Mouse (Mus musculus): ENCODE data around the gene Hax1. TPM values are rescaled to one million over a fixed set of nuclear protein-coding genes. Genes with fewer than 3 reads are reported as not detected.
A peak's percentile ranks its signal among the peaks of the same experiment; 100 is the strongest.

The Hax1 gene
- polyA plus RNA-seq, 2 experiments, result 59.9 to 108 TPM

DNA sequence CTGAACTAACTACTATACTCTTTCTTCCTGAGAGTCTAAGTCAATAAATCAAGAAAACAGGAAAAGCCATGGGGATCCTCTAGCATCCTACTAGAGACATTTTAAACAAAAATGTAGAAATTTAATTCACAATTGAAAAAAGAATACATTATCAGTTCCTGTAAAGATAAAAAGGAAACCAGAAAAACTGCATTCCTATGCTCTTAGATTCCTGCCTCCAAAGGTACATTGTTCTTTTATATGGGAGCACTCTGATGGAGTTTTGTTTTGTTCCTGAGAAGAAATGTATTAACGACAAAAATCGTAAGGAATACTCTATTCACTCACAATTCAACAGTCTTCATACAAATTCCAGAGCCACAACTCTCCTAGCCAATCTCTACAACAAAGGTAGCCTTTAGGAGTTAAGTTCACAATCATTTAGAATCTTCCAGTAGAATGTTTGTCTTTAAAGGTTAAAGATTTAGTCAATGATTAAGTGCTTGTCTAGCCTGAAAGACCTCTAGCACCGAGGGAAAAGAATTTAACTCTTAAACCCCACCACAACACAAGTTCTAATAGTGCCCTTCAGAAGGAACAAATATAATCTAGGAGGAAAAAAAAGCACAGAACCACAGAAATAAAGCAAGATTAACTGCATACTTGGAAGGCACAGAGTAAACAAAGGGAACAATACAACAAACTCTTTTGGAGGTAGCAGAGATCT lies 5.7 kb upstream of the Hax1 start:
- Histone ChIP-seq H3K27me3 (ENCODE audit: control insufficient read depth, insufficient read depth, low read length) (no peaks in the 10 kb centered on the region), H3K9me3 (ENCODE audit: control insufficient read depth, low read length) (no peaks in the 10 kb centered on the region), H3K4me1 (replicated peaks; ENCODE audit: control insufficient read depth in 2 of 2, insufficient read depth in 2 of 2, low read length in 1 of 2) (peaks cover 0 to 5% of the 10 kb centered on the region in 2 experiments; a peak in 2 of 4 replicates), H3K4me2 (ENCODE audit: low read depth) (peak overlapping the region; percentile 9; the same call in 1 of the 2 replicates), H3K27ac (no peak overlapping the region), H3K36me3 (replicated peaks; ENCODE audit: control insufficient read depth, insufficient read depth, low read depth) (peaks cover 54% of the 10 kb centered on the region), H3K9ac (replicated peaks) (no peak overlapping the region), H3K4me3 (ENCODE audit: insufficient read depth in 1 of 2, low read depth in 2 of 2, low read length in 2 of 2) (no peak overlapping the region)
- WGBS (ENCODE audit: insufficient replicate concordance), result 62% methylated on average over 3 of the region's 3 CpGs
- ATAC-seq (ENCODE audit: insufficient read depth) (no peak), DNase-seq (ENCODE audit: low read depth in 3 of 3, low spot score in 3 of 3) (no peak)
- no peak for TF ChIP-seq CTCF (IDR thresholded peaks at IDR 0.05; ENCODE audit: low read depth)
- TF ChIP-seq EP300 (IDR thresholded peaks at IDR 0.05; ENCODE audit: low read depth), result no peak

GRCm38 (mm10) chr3:89999830-90000229 lies 1.2 kb upstream of the Hax1 start:
- H3K4me2 ChIP-seq (ENCODE audit: low read depth), result no peak overlapping the region
- peaks cover 0 to 12% of the 10 kb centered on the region in 2 experiments; a peak in 2 of 4 replicates for H3K4me1 ChIP-seq (replicated peaks; ENCODE audit: control insufficient read depth in 2 of 2, insufficient read depth in 2 of 2, low read length in 1 of 2)
- no peak for TF ChIP-seq EP300 (IDR thresholded peaks at IDR 0.05; ENCODE audit: low read depth)
- TF ChIP-seq CTCF (IDR thresholded peaks at IDR 0.05; ENCODE audit: low read depth), result no peak
- H3K27me3 ChIP-seq (ENCODE audit: control insufficient read depth, insufficient read depth, low read length), result no peaks in the 10 kb centered on the region
- no peak for DNase-seq (ENCODE audit: low read depth in 3 of 3, low spot score in 3 of 3)
- 67% methylated on average over 4 of the region's 4 CpGs for WGBS (ENCODE audit: insufficient replicate concordance)
- peaks cover 22% of the 10 kb centered on the region for H3K36me3 ChIP-seq (replicated peaks; ENCODE audit: control insufficient read depth, insufficient read depth, low read depth)
- H3K9ac ChIP-seq (replicated peaks), result no peak overlapping the region
- ATAC-seq (ENCODE audit: insufficient read depth), result no peak
- no peak overlapping the region for H3K27ac ChIP-seq
- H3K4me3 ChIP-seq (ENCODE audit: insufficient read depth in 1 of 2, low read depth in 2 of 2, low read length in 2 of 2), result no peak overlapping the region
- H3K9me3 ChIP-seq (ENCODE audit: control insufficient read depth, low read length), result no peaks in the 10 kb centered on the region

DNA sequence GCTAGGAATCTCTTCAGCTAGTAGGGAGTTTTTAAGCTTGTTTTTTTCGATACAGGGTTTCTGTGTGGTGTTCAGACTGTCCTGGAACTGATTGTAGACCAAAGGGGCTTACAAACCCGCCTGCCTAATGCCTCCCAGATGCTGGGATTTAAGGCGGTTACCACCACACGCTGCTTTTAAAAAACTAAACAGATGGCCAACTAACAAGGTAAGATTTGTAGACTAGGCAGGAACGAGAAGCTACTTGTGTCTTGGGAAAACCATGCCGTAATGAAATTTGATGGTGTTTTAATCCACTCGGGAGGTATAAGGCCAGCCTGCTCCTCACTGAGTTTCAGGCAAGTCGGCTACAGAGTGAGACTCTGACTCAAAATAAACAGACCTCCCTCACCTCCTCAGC lies 510 bp upstream of the Hax1 start:
- DNase-seq (ENCODE audit: low read depth in 3 of 3, low spot score in 3 of 3) (no peak), ATAC-seq (ENCODE audit: insufficient read depth) (peak; percentile 29; the same call in 1 of the 2 replicates)
- no peaks in the 10 kb centered on the region for H3K9me3 ChIP-seq (ENCODE audit: control insufficient read depth, low read length)
- no peak for TF ChIP-seq EP300 (IDR thresholded peaks at IDR 0.05; ENCODE audit: low read depth)
- no peak for TF ChIP-seq CTCF (IDR thresholded peaks at IDR 0.05; ENCODE audit: low read depth)
- H3K4me2 ChIP-seq (ENCODE audit: low read depth), result peak overlapping the region; percentile 85
- peaks cover 0 to 12% of the 10 kb centered on the region in 2 experiments; a peak in 2 of 4 replicates for H3K4me1 ChIP-seq (replicated peaks; ENCODE audit: control insufficient read depth in 2 of 2, insufficient read depth in 2 of 2, low read length in 1 of 2)
- H3K4me3 ChIP-seq (ENCODE audit: insufficient read depth in 1 of 2, low read depth in 2 of 2, low read length in 2 of 2), result peak overlapping the region; percentile 92 to 99
- H3K27ac ChIP-seq, result peak overlapping the region; percentile 67
- H3K36me3 ChIP-seq (replicated peaks; ENCODE audit: control insufficient read depth, insufficient read depth, low read depth), result peaks cover 21% of the 10 kb centered on the region
- H3K27me3 ChIP-seq (ENCODE audit: control insufficient read depth, insufficient read depth, low read length), result no peaks in the 10 kb centered on the region
- WGBS (ENCODE audit: insufficient replicate concordance), result 28% methylated on average over 8 of the region's 8 CpGs
- peak overlapping the region; percentile 90 for H3K9ac ChIP-seq (replicated peaks)

GRCm38 (mm10) chr3:89997791-89998495 lies 637 bp downstream of the Hax1 start:
- H3K36me3 ChIP-seq (replicated peaks; ENCODE audit: control insufficient read depth, insufficient read depth, low read depth), result peaks cover 21% of the 10 kb centered on the region
- peak overlapping the region; percentile 66 for H3K27ac ChIP-seq
- H3K4me1 ChIP-seq (replicated peaks; ENCODE audit: control insufficient read depth in 2 of 2, insufficient read depth in 2 of 2, low read length in 1 of 2), result peaks cover 0 to 12% of the 10 kb centered on the region in 2 experiments; a peak in 2 of 4 replicates
- ATAC-seq (ENCODE audit: insufficient read depth), result peak; percentile 55
- 12% methylated on average over 21 of the region's 23 CpGs for WGBS (ENCODE audit: insufficient replicate concordance)
- peak overlapping the region; percentile 92 to 99 for H3K4me3 ChIP-seq (ENCODE audit: insufficient read depth in 1 of 2, low read depth in 2 of 2, low read length in 2 of 2)
- H3K27me3 ChIP-seq (ENCODE audit: control insufficient read depth, insufficient read depth, low read length), result no peaks in the 10 kb centered on the region
- peak in 1 of 3 experiments; percentile 37 for DNase-seq (ENCODE audit: low read depth in 3 of 3, low spot score in 3 of 3)
- no peaks in the 10 kb centered on the region for H3K9me3 ChIP-seq (ENCODE audit: control insufficient read depth, low read length)
- H3K9ac ChIP-seq (replicated peaks), result peak overlapping the region; percentile 90
- peak overlapping the region; percentile 85 for H3K4me2 ChIP-seq (ENCODE audit: low read depth)
- TF ChIP-seq CTCF (IDR thresholded peaks at IDR 0.05; ENCODE audit: low read depth), result no peak
- TF ChIP-seq EP300 (IDR thresholded peaks at IDR 0.05; ENCODE audit: low read depth), result no peak
